Mouse (Mus musculus) limb, embryonic 11.5 days (tissue): Measurements from ENCODE around the gene Rptor. TPM values are rescaled to one million over a fixed set of nuclear protein-coding genes. Genes with fewer than 3 reads are reported as not detected.

Experiments
- ATAC-seq: fragments of 200-750 bp; cut with Nextera tagmentation; 2 replicates; pipeline ENCODE4 v1.8.0; 2017; ENCODE audit warnings: low read depth; ENCODE audit not compliant: insufficient number of reproducible peaks, low FRiP score, low TSS enrichment
- DNase-seq: peaks from one replicate; pipeline ENCODE4 v3.0.0-alpha.2; 2015; ENCODE audit warnings: low spot score
- H3K27ac ChIP-seq: fragments of 300-500 bp; sonication (generic); replicated peaks from 2 replicates; pipeline ENCODE4 v1.5.1; 2014; ENCODE audit warnings: low read depth, mild to moderate bottlenecking, low read length
- H3K27me3 ChIP-seq: fragments of 300-500 bp; sonication (generic); 2 replicates; pipeline ENCODE4 v1.6.1; 2014; ENCODE audit warnings: mild to moderate bottlenecking, low read length, mixed read lengths; ENCODE audit not compliant: control insufficient read depth, insufficient read depth
- H3K36me3 ChIP-seq: fragments of 300-500 bp; sonication (generic); 2 replicates; pipeline ENCODE4 v1.6.1; 2014; ENCODE audit warnings: mild to moderate bottlenecking, low read length, moderate library complexity, mixed read lengths; ENCODE audit not compliant: control insufficient read depth, insufficient read depth
- H3K4me1 ChIP-seq: fragments of 300-500 bp; sonication (generic); 2 replicates; pipeline ENCODE4 v1.6.1; 2014; ENCODE audit warnings: low read length, mixed read lengths; ENCODE audit not compliant: control insufficient read depth, insufficient read depth
- H3K4me2 ChIP-seq: fragments of 300-500 bp; sonication (generic); 2 replicates; pipeline ENCODE4 v1.6.1; 2014; ENCODE audit warnings: low read depth, mild to moderate bottlenecking, moderate library complexity; ENCODE audit not compliant: severe bottlenecking
- H3K4me3 ChIP-seq: fragments of 300-500 bp; sonication (generic); 2 replicates; pipeline ENCODE4 v1.5.1; 2014; ENCODE audit warnings: low read depth, low read length
- H3K9ac ChIP-seq: fragments of 300-500 bp; sonication (generic); 2 replicates; pipeline ENCODE4 v1.6.1; 2014; ENCODE audit warnings: mild to moderate bottlenecking, low read length
- H3K9me3 ChIP-seq: fragments of 300-500 bp; sonication (generic); 2 replicates; pipeline ENCODE4 v1.6.1; 2016; ENCODE audit warnings: low read length; ENCODE audit not compliant: control insufficient read depth
- WGBS: fragments of 180-500 bp; shearing (Covaris S2); extraction: QIAGEN DNeasy Blood & Tissue Kit; methylation state at CpG from one replicate; pipeline ENCODE4 v1.1.7; 2014; 5-methylcytosine and 5-hydroxymethylcytosine counted together
- polyA plus RNA-seq: library from polyadenylated mRNA; unstranded; fragments of >200 nt; fragmentation: Nextera tagmentation; extraction: Ambion mirVana; gene quantifications from 2 replicates; pipeline ENCODE4 v1.2.1, GENCODE M21; 2014

Gene Rptor
- 13.8 and 16.2 TPM in 2 replicates for polyA plus RNA-seq

DNA sequence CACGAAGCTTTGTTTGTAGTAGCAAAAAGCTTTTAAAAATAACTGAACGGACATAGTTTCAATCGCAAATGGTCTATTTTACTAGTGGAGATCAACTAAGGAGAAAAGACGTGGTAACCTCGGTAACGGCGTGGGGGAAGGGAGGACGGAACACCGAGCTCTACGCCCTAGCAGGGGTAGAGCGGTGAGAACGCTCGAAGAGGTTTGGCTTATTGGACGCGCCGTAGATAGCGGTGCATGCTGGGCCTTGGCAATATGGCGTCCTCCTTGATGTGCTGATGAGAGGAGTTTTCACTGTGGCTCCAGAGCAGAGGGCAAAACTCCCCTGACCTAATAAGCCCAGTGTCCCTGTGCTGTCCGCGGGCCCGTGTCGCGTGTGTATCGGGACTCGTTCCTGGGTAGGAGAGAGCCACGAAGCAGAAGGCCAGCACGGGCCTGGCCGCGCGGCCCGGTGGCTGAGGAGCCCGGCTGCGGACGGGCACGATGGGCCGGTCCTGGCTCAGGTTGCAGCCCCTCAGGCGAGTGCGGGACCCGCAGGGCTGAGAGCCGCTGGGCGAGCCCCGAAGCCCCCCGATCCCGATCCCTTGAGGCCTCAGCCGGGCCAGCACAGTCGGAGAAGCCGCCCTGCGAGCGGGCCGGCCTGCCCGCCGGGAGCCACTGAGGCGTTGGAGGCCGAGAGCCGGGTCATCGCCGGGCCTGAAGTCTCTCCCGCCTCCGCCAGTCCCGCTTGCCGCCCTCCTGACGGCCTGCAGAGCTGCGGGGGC, at the start of gene Rptor:
Gene Rptor, plus strand, starts transcription at position 143 of the 764 bp plus-strand sequence.
- Histone ChIP-seq H3K27me3 (no peaks in the 10 kb centered on the region), H3K9me3 (no peaks in the 10 kb centered on the region), H3K36me3 (peaks cover 3% of the 10 kb centered on the region; the same call in 1 of the 2 replicates), H3K4me1 (peaks cover 9% of the 10 kb centered on the region; the same call in 1 of the 2 replicates), H3K27ac (peak within 1 kb of the TSS; percentile 88), H3K4me3 (peak within 1 kb of the TSS; percentile 89), H3K9ac (peak within 1 kb of the TSS; percentile 91), H3K4me2 (peak within 1 kb of the TSS; percentile 63)
- DNase-seq (peak; percentile 99), ATAC-seq (peak; percentile 94)
- WGBS: 1% methylated on average over 63 of the region's 63 CpGs

DNA sequence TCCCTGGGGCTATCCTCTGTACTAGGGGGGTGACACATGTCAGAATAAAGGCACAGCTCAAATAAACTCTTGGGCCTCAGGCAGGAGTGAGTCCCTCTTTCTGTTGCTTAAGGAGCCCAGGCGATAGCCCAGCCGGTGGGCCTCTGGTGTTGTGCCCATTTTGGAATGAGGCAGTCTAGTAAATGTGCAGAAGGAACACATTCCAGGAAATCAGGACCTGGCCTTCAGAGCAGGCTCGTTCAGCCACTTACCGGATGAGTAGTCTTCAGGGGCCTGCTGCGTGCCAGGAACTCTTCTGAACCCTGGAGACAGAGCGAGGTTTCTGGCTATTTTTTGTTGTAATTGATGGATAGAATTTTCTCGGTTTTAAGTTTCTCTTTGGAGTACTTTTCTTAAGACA, 48.0 kb upstream of the Rptor start:
- H3K9me3 ChIP-seq: no peaks in the 10 kb centered on the region

GRCm38 (mm10) chr11:119555170-119555569, 47.5 kb upstream of the Rptor start:
- WGBS: 84% methylated on average over 7 of the region's 7 CpGs
- Histone ChIP-seq H3K27ac (no peak overlapping the region), H3K36me3 (no peaks in the 10 kb centered on the region), H3K4me3 (no peak overlapping the region), H3K9ac (no peak overlapping the region), H3K27me3 (peaks cover 15% of the 10 kb centered on the region), H3K4me1 (peaks cover 20% of the 10 kb centered on the region), H3K9me3 (no peaks in the 10 kb centered on the region), H3K4me2 (no peak overlapping the region)
- DNase-seq: no peak
- ATAC-seq: no peak

More for the DNA sequence above, 48.0 kb upstream of the Rptor start:
- no peak overlapping the region for H3K4me2 ChIP-seq
- H3K4me3 ChIP-seq: no peak overlapping the region
- DNase-seq: no peak
- H3K27ac ChIP-seq: no peak overlapping the region
- no peak overlapping the region for H3K9ac ChIP-seq
- 82% methylated on average over 7 of the region's 7 CpGs for WGBS
- no peaks in the 10 kb centered on the region for H3K36me3 ChIP-seq
- peaks cover 20% of the 10 kb centered on the region for H3K27me3 ChIP-seq
- no peak for ATAC-seq
- peaks cover 20% of the 10 kb centered on the region for H3K4me1 ChIP-seq

DNA sequence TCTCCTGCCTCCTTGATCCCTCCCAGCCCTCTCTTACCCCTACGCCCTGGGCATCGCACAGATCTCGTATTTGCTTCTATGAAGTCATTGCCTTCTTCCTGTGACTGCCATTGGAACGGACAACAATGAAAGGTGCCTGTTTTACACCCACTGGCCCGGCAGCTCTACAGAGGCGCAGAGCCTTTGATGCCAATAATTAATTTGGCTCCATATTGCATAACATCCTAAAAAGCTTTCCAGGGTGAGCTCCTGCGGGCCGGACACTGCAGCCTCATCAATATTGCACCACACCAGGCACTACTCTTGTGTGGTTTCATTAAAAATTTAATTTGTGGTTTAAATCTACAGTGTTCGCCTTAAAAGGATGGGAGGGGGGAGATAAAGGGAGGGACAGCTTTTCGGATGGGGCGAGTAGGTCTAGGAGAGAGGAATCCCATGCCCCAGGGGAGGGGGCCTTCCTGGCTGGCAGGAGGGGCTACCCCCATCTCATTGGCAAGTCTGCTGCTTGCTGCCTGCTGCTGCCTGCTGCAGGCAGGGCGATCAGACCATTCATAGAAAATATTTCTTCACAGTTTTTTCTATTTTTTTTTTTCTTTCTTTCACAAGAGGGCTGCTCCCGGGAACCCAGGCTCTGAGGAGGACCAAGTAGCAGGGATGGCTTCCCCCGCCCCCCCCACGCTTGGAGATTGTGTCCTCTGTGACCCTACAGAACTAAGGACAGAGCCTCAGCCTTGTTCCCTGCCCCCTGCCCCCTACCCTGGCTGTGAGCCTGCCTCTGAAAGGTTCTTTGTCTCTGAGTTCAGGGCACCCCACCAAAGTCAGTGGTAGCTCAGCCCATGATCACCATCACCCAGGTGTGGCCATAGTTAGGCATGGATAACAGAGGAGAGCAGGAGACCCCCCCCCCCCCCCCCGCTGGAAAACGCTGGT, 44.5 kb upstream of the Rptor start:
- DNase-seq (peak; percentile 45), ATAC-seq (peak; percentile 56)
- H3K9ac ChIP-seq: peak overlapping the region; percentile 30
- H3K4me1 ChIP-seq: peaks cover 17% of the 10 kb centered on the region
- no peaks in the 10 kb centered on the region for H3K9me3 ChIP-seq
- 0 out of 2 replicates have a peak, but pooled peaks cover 6% of the 10 kb centered on the region for H3K27me3 ChIP-seq
- no peaks in the 10 kb centered on the region for H3K36me3 ChIP-seq
- peak overlapping the region; percentile 62 for H3K27ac ChIP-seq
- H3K4me3 ChIP-seq: peak overlapping the region; percentile 8
- WGBS: 33% methylated on average over 15 of the region's 17 CpGs
- peak overlapping the region; percentile 33; the same call in 1 of the 2 replicates for H3K4me2 ChIP-seq

DNA sequence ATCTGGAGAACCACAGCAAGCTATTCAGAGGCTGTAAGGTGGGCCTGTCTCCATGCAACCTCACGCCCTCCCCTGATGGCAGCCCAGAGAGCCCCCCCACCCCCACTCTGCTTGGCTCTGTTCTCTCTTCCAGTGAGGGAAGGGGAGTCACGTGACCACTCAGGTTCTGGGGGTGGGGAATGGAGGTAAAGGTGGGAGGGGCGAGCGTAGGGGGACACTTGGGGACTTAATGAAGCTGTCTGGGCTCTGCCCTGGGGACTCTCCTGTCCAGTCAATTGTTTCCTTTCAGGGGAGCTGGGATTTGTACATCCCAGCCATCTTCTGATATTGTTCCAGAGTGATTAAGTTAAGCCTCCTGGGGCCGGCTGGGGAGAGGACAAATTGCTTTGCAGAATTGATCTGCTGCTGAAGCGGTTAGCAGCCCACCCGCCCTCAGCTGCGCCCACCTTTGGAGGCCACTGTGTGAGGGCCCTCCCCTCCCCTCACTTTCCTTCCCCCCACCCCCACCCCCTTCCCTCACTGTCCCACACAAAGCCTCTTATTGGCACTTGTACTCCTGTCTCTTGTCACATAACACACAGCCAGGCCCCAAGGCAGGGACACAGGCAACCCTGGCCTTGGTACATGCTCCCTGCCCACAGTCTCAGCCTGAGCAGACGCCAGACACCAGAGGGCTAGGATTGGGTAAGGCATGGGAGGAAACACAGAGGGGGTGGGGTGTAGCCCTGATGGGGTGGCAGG, 43.7 kb upstream of the Rptor start:
- peaks cover 17% of the 10 kb centered on the region for H3K4me1 ChIP-seq
- peak overlapping the region; percentile 30; the same call in 1 of the 2 replicates for H3K9ac ChIP-seq
- ATAC-seq: peak; percentile 75
- WGBS: 9% methylated on average over 7 of the region's 9 CpGs
- no peaks in the 10 kb centered on the region for H3K36me3 ChIP-seq
- peak overlapping the region; percentile 33; the same call in 1 of the 2 replicates for H3K4me2 ChIP-seq
- H3K27ac ChIP-seq: peak overlapping the region; percentile 62
- no peaks in the 10 kb centered on the region for H3K9me3 ChIP-seq
- H3K27me3 ChIP-seq: 0 out of 2 replicates have a peak, but pooled peaks cover 8% of the 10 kb centered on the region
- H3K4me3 ChIP-seq: peak overlapping the region; percentile 8
- peak; percentile 71 for DNase-seq

GRCm38 (mm10) chr11:119562286-119562685, 40.4 kb upstream of the Rptor start:
- Histone ChIP-seq H3K27me3 (0 out of 2 replicates have a peak, but pooled peaks cover 5% of the 10 kb centered on the region), H3K4me2 (no peak overlapping the region), H3K4me3 (no peak overlapping the region), H3K27ac (no peak overlapping the region), H3K4me1 (peaks cover 21% of the 10 kb centered on the region), H3K36me3 (no peaks in the 10 kb centered on the region), H3K9ac (no peak overlapping the region), H3K9me3 (no peaks in the 10 kb centered on the region)
- ATAC-seq: no peak
- DNase-seq: no peak
- 57% methylated on average over 6 of the region's 6 CpGs for WGBS

GRCm38 (mm10) chr11:119563166-119563565, 39.5 kb upstream of the Rptor start:
- Histone ChIP-seq H3K9me3 (no peaks in the 10 kb centered on the region), H3K4me2 (no peak overlapping the region), H3K9ac (no peak overlapping the region), H3K4me1 (peaks cover 16% of the 10 kb centered on the region), H3K4me3 (no peak overlapping the region), H3K27ac (no peak overlapping the region), H3K27me3 (0 out of 2 replicates have a peak, but pooled peaks cover 5% of the 10 kb centered on the region), H3K36me3 (no peaks in the 10 kb centered on the region)
- ATAC-seq (no peak), DNase-seq (no peak)
- 69% methylated on average over 9 of the region's 9 CpGs for WGBS
